Mouse (Mus musculus) megakaryocyte, adult 5-6 weeks (primary cell): ENCODE measurements around the gene Ercc1. TPM values are rescaled to one million over a fixed set of nuclear protein-coding genes. Genes with fewer than 3 reads are reported as not detected.

Experiments
- ATAC-seq: 2 replicates; pipeline ENCODE4 v1.8.0; 2016; ENCODE audit warnings: mild to moderate bottlenecking, inconsistent platforms; ENCODE audit not compliant: poor library complexity, severe bottlenecking
- total RNA-seq, 2 experiments: library from RNA; stranded (forward) in 1 of 2; stranded (reverse) in 1 of 2; fragments of 153-499, 151-499 nt in 1 of 2; fragments of 221-1000, 200-1000 nt in 1 of 2; gene quantifications; 2 replicates each; pipeline versions ENCODE4 v1.2.3 to v1.2.4; 2015 to 2017

Gene Ercc1
- 18.9 and 26.4 TPM in 2 replicates for total RNA-seq (2015)
- total RNA-seq (2017), result 17.5 and 21.4 TPM in 2 replicates

- ATAC-seq, result no peak
Observed at GRCm38 (mm10) chr7:19344237-19344847, at the start of gene Ercc1. Ercc1 (plus strand) TSS chr7:19344778.

GRCm38 (mm10) chr7:19295503-19296185 is 48.9 kb upstream of the Ercc1 start:
- ATAC-seq, result peak; percentile 97

- ATAC-seq, result no peak
Observed at GRCm38 (mm10) chr7:19297034-19297433, 47.5 kb upstream of the Ercc1 start.

GRCm38 (mm10) chr7:19297794-19298193 is 46.8 kb upstream of the Ercc1 start:
- no peak for ATAC-seq

GRCm38 (mm10) chr7:19299194-19299593 is 45.4 kb upstream of the Ercc1 start:
- no peak for ATAC-seq

- peak; percentile 69 for ATAC-seq
Observed at GRCm38 (mm10) chr7:19300501-19301421, 43.8 kb upstream of the Ercc1 start.

- no peak for ATAC-seq
Observed at GRCm38 (mm10) chr7:19301461-19302263, 42.9 kb upstream of the Ercc1 start.

- ATAC-seq, result no peak
Observed at GRCm38 (mm10) chr7:19302264-19303045, 42.1 kb upstream of the Ercc1 start.

GRCm38 (mm10) chr7:19303046-19303305 is 41.6 kb upstream of the Ercc1 start:
- ATAC-seq, result no peak

GRCm38 (mm10) chr7:19303770-19304169 is 40.8 kb upstream of the Ercc1 start:
- ATAC-seq, result peak; percentile 36

- ATAC-seq, result no peak
Observed at GRCm38 (mm10) chr7:19304501-19305412, 39.8 kb upstream of the Ercc1 start.

GRCm38 (mm10) chr7:19305413-19305735 is 39.2 kb upstream of the Ercc1 start:
- ATAC-seq, result no peak

- no peak for ATAC-seq
Observed at GRCm38 (mm10) chr7:19305796-19306765, 38.5 kb upstream of the Ercc1 start.

GRCm38 (mm10) chr7:19306819-19307738 is 37.5 kb upstream of the Ercc1 start:
- ATAC-seq, result no peak

GRCm38 (mm10) chr7:19307739-19308453 is 36.7 kb upstream of the Ercc1 start:
- ATAC-seq, result peak; percentile 23
